Mouse (Mus musculus) G1E (cell line): ENCODE results near the gene Irf2. TPM values are rescaled to one million over a fixed set of nuclear protein-coding genes. Genes with fewer than 3 reads are reported as not detected.

ENCODE experiments used
- ATAC-seq: 2 replicates; pipeline ENCODE4 v1.8.0; 2016; ENCODE audit warnings: mild to moderate bottlenecking; ENCODE audit not compliant: insufficient number of reproducible peaks, poor library complexity, low FRiP score, severe bottlenecking; ENCODE audit errors: extremely low read depth
- DNase-seq: peaks from one replicate; pipeline ENCODE4 v3.0.0; 2012; ENCODE audit warnings: low spot score
- H3K27me3 ChIP-seq: 2 replicates; pipeline ENCODE4 v1.6.1; 2012; ENCODE audit warnings: mild to moderate bottlenecking, low read length, inconsistent platforms; ENCODE audit not compliant: insufficient read depth
- H3K36me3 ChIP-seq: replicated peaks from 2 replicates; pipeline ENCODE3; 2012; ENCODE audit warnings: mild to moderate bottlenecking, inconsistent platforms
- H3K4me1 ChIP-seq: 2 replicates; pipeline ENCODE4 v1.6.1; 2012; ENCODE audit warnings: low read depth, low read length, inconsistent platforms, mixed read lengths; ENCODE audit not compliant: insufficient read depth
- H3K4me3 ChIP-seq: 2 replicates; pipeline ENCODE4 v1.5.1; 2012; ENCODE audit warnings: low read depth, mild to moderate bottlenecking, inconsistent platforms, low read length, moderate library complexity, mixed read lengths
- H3K9me3 ChIP-seq: replicated peaks from 2 replicates; pipeline ENCODE4 v1.6.1; 2012; ENCODE audit warnings: inconsistent platforms
- CTCF ChIP-seq: IDR thresholded peaks from 2 replicates; pipeline ENCODE4 v1.5.1; 2012; ENCODE audit warnings: low read depth, low read length, inconsistent platforms, mixed read lengths
- GATA1 ChIP-seq: IDR thresholded peaks from 2 replicates; pipeline ENCODE4 v1.6.1; 2012; ENCODE audit warnings: borderline replicate concordance, low read length, inconsistent platforms, mixed read lengths
- GATA2 ChIP-seq: IDR thresholded peaks from 2 replicates; pipeline ENCODE4 v1.6.1; 2012; ENCODE audit warnings: low read depth, low read length, inconsistent platforms, borderline replicate concordance
- POLR2AphosphoS5 ChIP-seq: IDR thresholded peaks from 2 replicates; pipeline ENCODE4 v1.6.1; 2012; ENCODE audit warnings: low read depth, low read length, inconsistent platforms; ENCODE audit not compliant: insufficient replicate concordance
- TAL1 ChIP-seq: conservative IDR thresholded peaks from 2 replicates; pipeline ENCODE4 v1.6.1; 2012; ENCODE audit warnings: low read depth, low read length, inconsistent platforms, mixed read lengths
- polyA plus RNA-seq: library from polyadenylated mRNA; stranded (reverse); fragments of >175 nt; gene quantifications from 2 replicates; pipeline ENCODE4 v1.2.3, GENCODE M21; 2012
- total RNA-seq, 2 experiments: library from RNA; stranded (forward) in 1 of 2; stranded (reverse) in 1 of 2; fragments of 200-1000 nt in 1 of 2; fragments of >200 nt in 1 of 2; fragmentation: Nextera tagmentation in 1 of 2; gene quantifications; 2 replicates each; pipeline ENCODE4 v1.2.3; 2014 to 2017

Irf2 gene
- total and polyA plus RNA-seq, 3 experiments = 13.4 to 111 (median 16.3) TPM

DNA sequence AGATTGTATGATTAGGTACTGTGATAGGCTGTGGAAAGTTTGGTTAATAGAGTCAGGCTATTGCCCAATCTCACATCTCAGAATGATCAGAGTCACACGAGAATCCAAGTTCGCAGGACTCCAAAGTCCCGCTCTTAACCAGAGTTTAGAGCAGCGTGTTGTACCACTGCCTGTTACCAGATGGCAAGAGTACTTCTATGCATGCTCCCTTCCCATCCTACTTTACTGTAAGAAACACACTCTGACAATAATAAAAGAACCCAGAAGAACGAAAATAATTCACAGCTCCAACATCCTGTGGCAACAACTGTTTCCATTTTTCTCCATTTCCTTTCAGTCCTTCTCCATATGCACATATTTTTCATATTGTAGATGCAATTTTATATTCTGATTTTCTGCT lies 41.4 kb upstream of the Irf2 start:
- ATAC-seq (no peak), DNase-seq (no peak)
- TF ChIP-seq TAL1 (no peak), GATA2 (no peak), POLR2AphosphoS5 (no peak), CTCF (no peak), GATA1 (no peak)
- peaks cover 4% of the 10 kb centered on the region; the same call in 1 of the 2 replicates for H3K4me1 ChIP-seq
- H3K36me3 ChIP-seq = no peaks in the 10 kb centered on the region
- H3K27me3 ChIP-seq = peaks cover 26% of the 10 kb centered on the region
- no peak overlapping the region for H3K4me3 ChIP-seq
- H3K9me3 ChIP-seq = no peaks in the 10 kb centered on the region

DNA sequence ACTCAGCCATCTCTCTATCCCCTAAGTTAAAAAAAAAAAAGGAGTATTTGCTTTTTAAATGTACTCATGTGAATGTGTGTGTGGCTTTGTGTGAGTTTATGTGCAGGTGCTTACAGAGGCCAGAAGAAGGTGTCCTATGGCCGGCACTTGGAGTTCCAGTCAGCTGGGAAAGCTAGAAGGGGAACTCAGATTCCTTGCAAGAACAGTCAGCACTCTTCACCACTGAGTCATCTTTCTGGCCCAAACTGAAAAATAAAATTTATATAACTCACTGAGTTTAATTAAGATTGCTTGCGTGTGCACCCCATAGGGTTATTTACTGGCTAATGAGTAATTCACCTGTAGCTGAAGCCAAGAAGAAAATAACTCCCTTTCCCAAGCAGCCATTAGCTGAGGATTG lies 34.4 kb upstream of the Irf2 start:
- DNase-seq (no peak), ATAC-seq (no peak)
- H3K27me3 ChIP-seq = peaks cover 25% of the 10 kb centered on the region
- TF ChIP-seq GATA1 = no peak
- TF ChIP-seq TAL1 = no peak
- no peak for TF ChIP-seq GATA2
- no peak for TF ChIP-seq CTCF
- TF ChIP-seq POLR2AphosphoS5 = no peak
- no peaks in the 10 kb centered on the region for H3K36me3 ChIP-seq
- H3K9me3 ChIP-seq = no peaks in the 10 kb centered on the region
- no peaks in the 10 kb centered on the region for H3K4me1 ChIP-seq
- no peak overlapping the region for H3K4me3 ChIP-seq

DNA sequence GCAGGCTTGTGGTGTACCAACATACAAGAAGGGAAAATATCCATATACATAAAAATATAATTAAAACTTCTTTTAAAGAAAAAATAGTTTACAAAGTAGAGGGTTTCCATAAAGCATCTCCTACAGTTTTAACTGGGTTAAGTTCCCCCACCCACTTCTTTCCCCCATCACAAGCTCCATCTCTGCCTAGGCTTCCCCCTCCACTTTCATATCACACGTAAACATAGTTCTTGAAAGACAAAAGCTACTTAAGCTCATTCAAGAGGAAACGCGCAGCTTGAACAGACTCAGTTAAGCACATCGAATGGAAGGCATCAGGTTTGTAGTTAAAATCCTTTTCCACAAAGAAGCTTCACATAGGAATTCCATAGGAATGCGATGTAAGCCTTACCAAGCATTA lies 32.8 kb upstream of the Irf2 start:
- no peaks in the 10 kb centered on the region for H3K9me3 ChIP-seq
- ATAC-seq = no peak
- TF ChIP-seq POLR2AphosphoS5 (no peak), TAL1 (no peak), GATA1 (no peak), GATA2 (no peak), CTCF (no peak)

DNA sequence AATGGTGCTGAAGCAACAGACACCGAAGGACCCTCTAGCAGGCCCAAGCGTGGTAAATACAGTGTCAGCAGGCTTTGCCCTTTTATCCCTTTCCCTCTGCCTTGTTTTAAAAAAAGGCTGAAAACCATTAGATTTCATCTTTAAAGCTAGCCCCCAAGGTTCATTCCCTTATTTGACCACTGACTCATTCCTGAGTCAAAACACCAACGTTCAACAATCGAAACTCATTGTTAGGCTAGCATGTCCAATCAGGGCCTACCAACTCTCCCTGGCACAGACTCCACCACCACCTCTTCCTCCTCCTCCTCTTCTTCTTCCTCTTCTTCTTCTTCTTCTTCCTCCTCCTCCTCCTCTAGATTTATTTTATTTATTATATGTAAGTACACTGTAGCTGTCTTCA lies 30.2 kb upstream of the Irf2 start:
- TF ChIP-seq GATA1 = no peak
- TF ChIP-seq GATA2 = no peak
- TF ChIP-seq POLR2AphosphoS5 = no peak
- TF ChIP-seq CTCF = no peak
- TF ChIP-seq TAL1 = no peak
- peaks cover 3% of the 10 kb centered on the region; the same call in 1 of the 2 replicates for H3K4me1 ChIP-seq

More for the DNA sequence above, 32.8 kb upstream of the Irf2 start:
- H3K4me3 ChIP-seq = no peak overlapping the region
- no peaks in the 10 kb centered on the region for H3K4me1 ChIP-seq
- no peaks in the 10 kb centered on the region for H3K36me3 ChIP-seq
- no peak for DNase-seq
- H3K27me3 ChIP-seq = peaks cover 19% of the 10 kb centered on the region

DNA sequence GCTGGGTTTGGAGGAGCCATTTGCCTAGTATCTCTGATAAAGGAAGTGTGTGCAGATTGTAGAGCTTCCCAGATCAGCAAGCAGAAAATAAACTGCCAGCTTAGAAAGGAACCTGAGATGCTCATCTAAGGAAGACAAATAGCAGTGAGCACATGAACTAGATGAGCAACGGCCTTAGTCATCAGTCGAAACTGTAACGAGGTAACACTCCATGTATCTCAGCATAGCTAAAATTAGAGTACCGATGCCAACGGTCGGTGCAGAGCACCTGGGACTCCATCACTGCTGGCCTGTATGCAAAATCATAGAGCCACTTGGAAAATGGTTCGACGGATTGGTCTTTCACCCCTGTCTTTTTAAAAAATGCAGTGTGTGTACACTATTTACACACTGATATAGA lies 29.2 kb upstream of the Irf2 start:
- Histone ChIP-seq H3K4me3 (no peak overlapping the region), H3K9me3 (no peaks in the 10 kb centered on the region), H3K4me1 (peaks cover 3% of the 10 kb centered on the region; the same call in 1 of the 2 replicates), H3K27me3 (peaks cover 22% of the 10 kb centered on the region), H3K36me3 (no peaks in the 10 kb centered on the region)
- TF ChIP-seq GATA2 = no peak
- TF ChIP-seq POLR2AphosphoS5 = no peak
- TF ChIP-seq GATA1 = no peak
- no peak for TF ChIP-seq TAL1
- TF ChIP-seq CTCF = no peak
- no peak for DNase-seq
- ATAC-seq = no peak

More for the DNA sequence above, 30.2 kb upstream of the Irf2 start:
- no peak for ATAC-seq
- Histone ChIP-seq H3K27me3 (peaks cover 19% of the 10 kb centered on the region), H3K36me3 (no peaks in the 10 kb centered on the region), H3K4me3 (no peak overlapping the region), H3K9me3 (no peaks in the 10 kb centered on the region)
- DNase-seq = no peak

DNA sequence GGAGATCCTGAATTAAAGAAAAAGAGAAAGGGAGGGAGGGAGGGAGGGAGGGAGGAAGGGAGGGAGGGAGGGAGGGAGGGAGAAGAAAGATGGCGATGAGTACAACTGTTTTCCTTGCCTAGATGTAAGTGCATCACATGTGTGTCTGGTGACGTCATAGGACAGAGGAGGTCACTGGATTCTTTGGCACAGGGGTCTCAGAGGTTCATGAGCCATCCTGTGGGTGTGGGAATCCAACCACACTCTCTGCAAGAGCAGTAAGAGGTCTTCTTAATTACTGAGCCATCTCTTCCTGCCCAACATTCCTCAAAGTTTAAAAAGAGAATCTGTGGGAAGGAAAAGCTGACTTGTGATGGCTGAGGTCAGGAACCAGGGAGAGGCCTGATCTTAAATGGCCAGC lies 28.0 kb upstream of the Irf2 start:
- Histone ChIP-seq H3K27me3 (peaks cover 23% of the 10 kb centered on the region), H3K4me1 (peaks cover 3% of the 10 kb centered on the region; the same call in 1 of the 2 replicates), H3K4me3 (no peak overlapping the region), H3K36me3 (no peaks in the 10 kb centered on the region), H3K9me3 (no peaks in the 10 kb centered on the region)
- TF ChIP-seq CTCF = no peak
- no peak for TF ChIP-seq GATA2
- no peak for TF ChIP-seq POLR2AphosphoS5
- TF ChIP-seq GATA1 = no peak
- no peak for TF ChIP-seq TAL1
- ATAC-seq (no peak), DNase-seq (no peak)

DNA sequence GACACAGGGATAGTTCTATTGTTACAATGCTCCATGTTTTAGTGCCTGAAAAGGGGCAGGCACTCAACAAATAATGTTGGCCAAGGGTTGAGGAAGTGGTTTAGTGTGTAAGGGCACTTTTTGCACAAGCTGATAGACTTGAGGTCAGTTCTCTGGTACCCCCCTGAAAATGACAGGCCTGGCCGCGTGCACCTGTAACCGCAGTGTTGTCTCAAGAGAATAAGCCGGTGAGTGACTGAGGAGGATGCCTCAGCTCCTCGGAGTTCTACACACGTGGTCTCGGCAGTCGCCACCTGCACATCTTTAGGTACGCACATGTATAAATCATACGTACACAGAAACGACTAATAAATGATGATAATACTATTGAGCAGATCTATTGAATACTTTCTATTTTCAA lies 26.4 kb upstream of the Irf2 start:
- H3K4me3 ChIP-seq = no peak overlapping the region
- H3K36me3 ChIP-seq = no peaks in the 10 kb centered on the region
- DNase-seq (no peak), ATAC-seq (no peak)
- no peak for TF ChIP-seq POLR2AphosphoS5
- peaks cover 16% of the 10 kb centered on the region for H3K27me3 ChIP-seq
- H3K9me3 ChIP-seq = no peaks in the 10 kb centered on the region
- peaks cover 8% of the 10 kb centered on the region for H3K4me1 ChIP-seq
